Mouse (Mus musculus) layer of hippocampus, adult 2 months (tissue): Measurements from ENCODE around the gene Kcne1l. TPM values are rescaled to one million over a fixed set of nuclear protein-coding genes. Genes with fewer than 3 reads are reported as not detected.

Experiments used
- DNase-seq, 2 experiments: peaks; one replicate each; pipeline ENCODE4 v3.0.0; 2022; ENCODE audit warnings: low spot score in 2 of 2
- H3K27ac ChIP-seq: fragments of 200-600 bp; 2 replicates; pipeline ENCODE4 v1.8.1; 2022
- H3K4me3 ChIP-seq: fragments of 200-600 bp; 2 replicates; pipeline ENCODE4 v1.8.1; 2022; ENCODE audit warnings: mild to moderate bottlenecking
- CTCF ChIP-seq: fragments of 200-600 bp; conservative IDR thresholded peaks from 2 replicates; pipeline ENCODE4 v1.8.1; 2022; ENCODE audit warnings: antibody characterized with exemption, mild to moderate bottlenecking, moderate library complexity
- long read RNA-seq, 2 experiments: library from polyadenylated mRNA; stranded (forward); transcript quantifications; one replicate each; pipeline ENCODE4 v2.0.0; 2021; ENCODE audit warnings: borderline mapping rate in 2 of 2
- total RNA-seq, 2 experiments: library from RNA; stranded (reverse); gene quantifications; 2 replicates each; pipeline ENCODE4 v1.2.3; 2021

Gene Kcne1l
- 1 to 10 TPM; 3.4 to 3.9 TPM for total RNA-seq
- long read RNA-seq, experiment 1, partial matches to known transcripts: 0 of 2 reads
- long read RNA-seq, experiment 1, other reads (novel, unspliced or antisense): 0 of 2 reads
- long read RNA-seq, experiment 2, transcript Kcne1l-201 (1 exons, 1,543 nt): major isoform, 9 of 9 reads
- long read RNA-seq, experiment 2, partial matches to known transcripts: 0 of 9 reads
- long read RNA-seq, experiment 2, other reads (novel, unspliced or antisense): 0 of 9 reads

DNA sequence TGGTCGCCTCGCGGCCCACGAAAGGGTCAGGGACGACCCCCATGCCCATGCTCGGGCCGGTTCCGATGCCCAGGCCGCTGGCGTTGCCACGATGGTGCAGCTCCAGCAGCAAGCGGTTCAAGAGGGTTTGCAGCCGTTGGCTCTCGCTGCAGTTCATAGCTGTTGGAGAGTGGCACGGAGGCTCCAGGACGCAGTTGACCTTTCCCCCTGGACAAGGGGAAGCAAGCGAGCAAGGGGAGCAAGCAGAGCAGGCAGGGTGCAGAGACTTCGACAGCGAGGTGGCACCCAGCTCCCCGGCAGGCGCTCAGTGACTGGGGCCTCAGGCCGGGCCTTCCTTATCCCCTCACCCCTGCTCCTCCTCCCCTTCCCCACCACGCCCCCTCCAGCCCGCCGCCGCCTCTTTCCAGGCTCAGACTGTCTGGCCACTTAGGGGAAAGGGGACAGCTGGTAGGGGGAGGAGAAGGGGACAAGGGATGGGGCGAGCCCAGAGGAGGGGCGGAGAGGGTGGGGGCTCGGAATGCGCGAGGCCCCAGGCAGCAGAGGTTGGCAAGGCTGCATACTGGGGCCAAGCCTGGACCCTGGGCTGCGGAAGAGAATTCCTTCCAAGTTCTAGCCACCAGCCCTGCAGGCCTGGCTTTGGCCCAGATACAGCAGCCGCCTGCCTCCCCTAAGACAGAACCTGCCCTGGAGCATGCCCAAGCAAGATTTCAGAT lies at the start of gene Kcne1l:
Gene Kcne1l (minus strand): TSS at position 426 of the 713 bp plus-strand sequence.
- TF ChIP-seq CTCF: no peak
- no peak for DNase-seq
- 0 out of 2 replicates have a peak within 1 kb of the TSS, but pooled peaks have one; percentile 55 for H3K27ac ChIP-seq
- H3K4me3 ChIP-seq: no peak within 1 kb of the TSS

DNA sequence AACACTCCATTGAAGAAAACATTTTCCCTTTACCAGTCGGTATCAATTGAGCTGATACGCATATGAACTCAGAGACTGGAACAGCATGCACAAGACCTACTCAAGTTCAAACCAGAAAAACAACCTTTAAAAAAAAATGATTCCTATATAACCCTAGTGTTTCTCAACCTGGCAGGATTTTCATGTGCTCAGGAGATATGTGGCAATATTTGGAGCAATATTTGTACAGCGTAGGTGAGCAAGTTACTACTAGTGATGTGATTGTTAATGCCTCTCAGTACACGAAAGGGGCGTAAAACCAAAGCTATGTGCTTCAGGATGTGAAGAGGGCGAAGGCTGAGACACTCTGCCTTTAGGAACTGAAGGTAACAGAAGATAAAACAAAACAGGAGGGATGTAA lies 30.1 kb upstream of the Kcne1l start:
- no peak for TF ChIP-seq CTCF
- H3K4me3 ChIP-seq: no peak overlapping the region
- H3K27ac ChIP-seq: no peak overlapping the region
- no peak for DNase-seq

DNA sequence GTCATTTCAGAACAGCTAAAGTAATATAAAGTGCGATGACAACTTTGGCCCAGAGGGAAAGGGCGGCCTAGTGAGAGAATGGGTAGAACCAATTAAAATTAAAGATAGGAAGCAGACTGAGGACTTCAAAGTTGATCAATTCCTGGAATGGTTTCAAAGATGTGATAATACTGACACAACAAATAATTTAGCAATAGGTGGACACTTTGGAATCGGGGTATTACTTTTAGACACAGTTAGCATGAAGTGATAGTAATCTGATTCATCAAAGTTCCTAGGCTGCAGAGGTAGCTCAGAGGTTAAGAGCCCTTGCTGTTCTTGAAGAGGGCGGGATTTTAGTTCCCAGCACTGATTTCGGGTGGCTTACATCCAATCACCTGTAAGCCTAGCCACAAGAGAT lies 29.4 kb upstream of the Kcne1l start:
- no peak for TF ChIP-seq CTCF
- DNase-seq: no peak
- H3K27ac ChIP-seq: no peak overlapping the region
- no peak overlapping the region for H3K4me3 ChIP-seq

DNA sequence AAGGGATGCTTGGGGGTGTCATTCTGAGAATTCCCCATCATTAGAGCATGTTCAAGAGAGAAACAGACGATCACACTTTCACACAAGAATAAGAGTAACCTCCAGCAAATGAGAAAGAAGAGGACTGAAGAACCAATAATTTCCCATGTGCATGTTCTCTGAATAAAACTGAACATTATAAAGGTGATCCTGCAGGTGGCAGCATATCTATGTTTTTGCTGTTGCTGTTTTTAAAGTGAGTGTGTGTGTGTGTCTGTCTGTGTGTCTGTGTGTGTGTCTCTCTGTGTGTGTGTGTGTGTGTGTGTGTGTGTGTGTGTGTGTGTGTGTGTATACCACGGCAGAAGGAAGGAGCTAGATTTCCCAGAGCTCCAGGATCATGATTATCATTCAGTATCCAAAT lies 19.7 kb upstream of the Kcne1l start:
- H3K27ac ChIP-seq: no peak overlapping the region
- DNase-seq: no peak
- peak; percentile 47 for TF ChIP-seq CTCF
- no peak overlapping the region for H3K4me3 ChIP-seq

DNA sequence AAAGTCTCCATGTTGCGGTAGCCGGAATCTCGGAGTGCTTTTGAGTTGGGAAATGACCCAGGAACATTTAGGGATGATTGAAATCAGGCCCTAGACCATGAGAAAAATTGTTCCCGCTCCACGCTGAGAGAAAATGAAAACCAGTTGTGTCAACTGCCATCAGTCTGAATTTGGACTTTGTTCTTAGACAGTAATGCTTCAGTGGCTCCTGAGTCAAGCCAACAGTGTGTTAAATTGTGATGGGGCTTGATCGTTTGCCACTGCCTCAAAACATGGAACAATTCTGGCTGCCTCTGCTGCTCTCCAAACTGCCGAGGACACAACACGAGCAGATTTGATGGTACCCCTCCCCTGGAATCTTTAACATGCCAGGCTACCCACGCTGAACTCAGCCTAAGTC lies 10.0 kb upstream of the Kcne1l start:
- no peak for DNase-seq
- H3K4me3 ChIP-seq: no peak overlapping the region
- H3K27ac ChIP-seq: no peak overlapping the region
- TF ChIP-seq CTCF: no peak

DNA sequence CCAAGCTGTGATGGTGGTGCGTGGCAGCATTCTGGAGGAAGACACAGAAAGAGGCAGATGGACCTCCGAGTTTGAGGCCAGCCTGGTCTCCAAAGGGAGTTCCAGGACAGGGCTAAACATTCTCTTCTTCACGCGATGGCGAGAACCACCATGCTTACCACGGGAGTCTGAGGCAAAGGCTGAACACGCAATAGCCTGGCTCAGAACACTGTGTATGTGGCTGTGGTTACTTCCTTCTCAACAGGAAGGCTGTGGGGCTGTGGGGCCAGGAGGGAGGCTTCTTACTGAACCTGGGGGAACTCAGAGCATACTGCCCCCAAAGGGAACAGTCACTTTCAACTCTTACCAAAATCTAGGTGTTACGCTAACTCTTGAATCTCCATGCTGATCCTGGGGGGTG lies 9.2 kb upstream of the Kcne1l start:
- H3K4me3 ChIP-seq: no peak overlapping the region
- TF ChIP-seq CTCF: no peak
- DNase-seq: no peak
- H3K27ac ChIP-seq: no peak overlapping the region

DNA sequence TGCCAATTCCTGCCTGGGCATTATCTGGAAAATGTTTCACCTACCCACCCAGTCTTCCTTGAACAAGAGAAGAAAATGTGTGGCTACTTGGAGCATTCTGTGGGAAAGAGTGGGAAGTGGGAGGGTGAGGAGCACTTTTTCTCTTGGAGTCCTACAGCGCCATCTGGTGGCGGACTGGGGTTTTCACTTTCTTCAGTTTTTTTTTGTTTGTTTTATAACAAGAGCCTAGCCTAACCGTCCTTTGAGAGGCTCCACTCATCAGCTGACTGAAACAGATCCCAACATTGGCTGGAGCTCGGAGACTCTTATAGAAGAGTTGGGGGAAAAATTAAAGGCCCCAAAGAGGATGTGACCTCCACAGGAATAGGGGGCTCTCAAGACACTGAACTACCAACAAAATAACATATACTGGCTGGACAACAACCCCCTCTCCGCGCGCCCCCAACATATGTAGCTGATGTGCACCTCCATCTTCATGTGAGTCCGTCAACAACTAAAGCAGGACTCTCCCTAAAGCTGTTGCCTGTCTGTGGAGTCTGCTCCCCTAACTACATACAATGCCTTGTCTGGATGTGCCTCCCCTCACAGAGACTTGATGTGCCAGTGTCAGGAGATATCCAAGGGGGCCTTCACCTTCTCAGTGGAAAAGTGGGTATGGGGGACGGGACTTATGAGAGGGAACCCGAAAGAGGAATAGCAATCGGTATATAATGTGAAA lies 8.4 kb upstream of the Kcne1l start:
- Histone ChIP-seq H3K27ac (peak overlapping the region; percentile 65; the same call in 1 of the 2 replicates), H3K4me3 (peak overlapping the region; percentile 33)
- DNase-seq: peak; percentile 75 to 82
- peak; percentile 84 for TF ChIP-seq CTCF

DNA sequence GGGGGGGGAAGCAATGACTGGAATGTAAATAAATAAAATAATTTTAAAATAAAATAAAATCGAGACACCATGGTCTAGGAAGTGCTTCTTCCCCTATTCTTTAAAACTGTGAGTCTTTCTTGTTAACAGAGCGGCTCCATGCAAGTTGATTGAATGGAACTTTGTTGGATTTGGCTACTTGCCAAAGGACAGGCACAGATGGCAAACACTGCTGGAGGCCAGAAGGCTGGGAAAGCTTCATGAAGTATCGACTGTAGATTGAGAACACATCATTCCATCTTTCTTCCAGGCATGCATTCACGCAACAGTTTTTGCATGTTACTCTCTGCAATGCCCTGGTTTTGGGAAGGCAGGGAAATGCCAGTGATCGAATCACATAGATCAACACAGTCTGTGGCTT lies 4.3 kb upstream of the Kcne1l start:
- peak overlapping the region; percentile 10; the same call in 1 of the 2 replicates for H3K27ac ChIP-seq
- no peak overlapping the region for H3K4me3 ChIP-seq
- TF ChIP-seq CTCF: no peak
- DNase-seq: peak; percentile 43 to 44

DNA sequence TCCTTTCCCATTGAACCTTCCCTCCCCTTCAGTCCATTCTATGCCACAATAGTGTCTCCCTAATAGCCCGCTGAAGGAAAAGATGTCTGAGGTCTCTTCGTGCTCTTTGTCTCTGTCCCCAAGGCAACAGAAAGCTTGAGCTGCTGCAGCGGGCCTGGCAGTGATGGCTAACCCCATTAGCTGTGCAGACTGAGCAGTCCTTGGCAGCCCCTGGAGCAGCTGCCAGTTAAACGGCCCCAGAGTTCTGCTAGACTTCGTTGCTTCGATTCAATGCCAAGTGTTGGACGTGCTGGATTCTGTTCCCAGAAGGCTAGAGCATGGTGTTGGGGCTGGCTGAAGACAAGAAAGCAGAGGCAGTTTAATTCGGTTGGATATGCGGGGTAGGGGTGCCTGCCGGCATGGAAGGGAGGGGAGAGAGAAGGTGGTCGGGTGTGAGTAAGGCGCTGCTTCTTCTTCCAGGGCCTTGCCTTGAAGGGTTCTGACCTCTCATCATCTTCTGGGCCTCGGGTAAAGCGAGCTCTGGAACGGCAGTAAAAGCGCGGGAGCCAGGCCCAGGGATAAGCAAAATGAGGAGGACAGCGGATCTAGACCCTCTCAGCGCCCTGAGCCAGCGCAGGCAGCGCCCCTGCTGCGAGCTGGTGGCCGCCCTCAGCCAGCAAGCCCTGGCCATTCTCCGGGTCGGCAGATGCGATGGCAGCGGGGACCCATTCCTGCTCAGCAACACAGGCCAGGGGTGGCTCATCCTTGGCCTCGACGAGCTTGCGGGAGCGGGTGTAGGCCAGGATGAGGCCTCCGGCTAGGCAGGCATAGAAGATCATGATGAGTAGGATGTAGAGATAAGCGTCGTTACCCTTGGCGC lies 855 bp downstream of the Kcne1l start:
- Histone ChIP-seq H3K4me3 (no peak overlapping the region), H3K27ac (0 out of 2 replicates have a peak overlapping the region, but pooled peaks have one; percentile 55)
- no peak for TF ChIP-seq CTCF
- DNase-seq: peak in 1 of 2 experiments; percentile 55

DNA sequence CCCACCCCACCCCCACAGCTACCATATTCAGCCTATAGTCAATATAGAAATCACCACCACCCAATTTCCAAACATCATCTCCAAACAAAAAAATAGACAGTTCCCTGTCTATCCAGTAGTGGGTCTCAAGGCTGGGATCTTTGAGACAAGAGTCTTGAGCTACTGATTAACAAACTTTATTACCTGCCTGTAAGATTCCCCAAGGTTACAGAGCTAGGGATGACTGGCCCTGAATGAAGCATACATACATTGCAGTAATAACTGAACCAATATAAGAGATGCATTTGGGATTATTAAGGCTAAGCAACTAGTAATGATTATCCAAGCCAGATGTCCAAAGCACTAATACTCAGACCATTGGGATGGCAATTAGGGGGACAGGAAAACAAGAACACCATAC lies 1.5 kb downstream of the Kcne1l start:
- Histone ChIP-seq H3K27ac (no peak overlapping the region), H3K4me3 (no peak overlapping the region)
- no peak for DNase-seq
- TF ChIP-seq CTCF: no peak

DNA sequence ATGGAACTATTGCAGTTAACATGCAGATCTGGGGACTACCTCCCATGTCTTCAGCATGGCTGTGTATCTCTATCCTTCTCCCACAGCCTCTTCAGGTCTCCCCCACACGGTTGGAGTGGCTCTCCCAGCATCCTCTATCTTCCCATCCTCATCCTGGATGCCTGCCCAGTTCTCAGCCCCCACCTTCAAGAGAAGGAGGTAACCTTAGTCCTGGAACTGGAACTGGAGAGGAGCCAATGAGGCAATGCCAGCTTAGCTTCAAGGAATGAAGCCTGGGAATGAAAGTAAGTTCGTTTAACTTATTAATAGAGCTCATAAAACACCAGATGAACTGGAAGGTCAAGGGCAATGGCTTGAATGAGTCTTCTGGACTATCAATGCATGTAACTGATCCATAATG lies 2.6 kb downstream of the Kcne1l start:
- DNase-seq: no peak
- H3K4me3 ChIP-seq: no peak overlapping the region
- no peak for TF ChIP-seq CTCF
- no peak overlapping the region for H3K27ac ChIP-seq

DNA sequence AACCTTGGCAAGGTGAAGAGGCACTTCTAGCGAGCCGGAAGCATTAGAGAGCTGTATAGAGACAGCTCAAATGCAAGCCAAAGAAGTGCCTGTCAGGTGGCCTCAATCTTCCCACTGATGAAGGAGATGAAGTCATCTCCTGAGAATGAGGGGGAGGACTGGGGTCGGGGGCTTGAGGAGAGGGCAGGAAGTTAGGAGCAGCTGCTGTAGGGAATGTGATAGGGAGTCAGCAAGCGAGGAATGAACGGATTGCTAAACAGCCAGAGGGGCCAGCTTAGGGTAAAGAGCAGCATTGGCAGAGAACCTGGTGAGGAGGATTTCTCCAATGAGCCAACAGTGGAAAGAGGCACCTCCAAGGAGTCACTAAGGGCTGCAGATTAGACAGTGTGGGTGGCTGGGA lies 20.2 kb downstream of the Kcne1l start:
- DNase-seq: no peak
- Histone ChIP-seq H3K4me3 (no peak overlapping the region), H3K27ac (no peak overlapping the region)
- TF ChIP-seq CTCF: no peak
